Mouse (Mus musculus) forebrain, embryonic 15.5 days (tissue): Measurements from ENCODE around the gene Stat3. TPM values are rescaled to one million over a fixed set of nuclear protein-coding genes. Genes with fewer than 3 reads are reported as not detected.

ENCODE experiments used
- ATAC-seq: fragments of 200-750 bp; cut with Nextera tagmentation; replicated peaks from 2 replicates; pipeline ENCODE4 v1.8.0; 2017; ENCODE audit warnings: mild to moderate bottlenecking, moderate TSS enrichment, moderate library complexity
- H3K27ac ChIP-seq: fragments of 300-500 bp; sonication (generic); replicated peaks from 2 replicates; pipeline ENCODE4 v1.5.1; 2015; ENCODE audit warnings: mild to moderate bottlenecking, inconsistent platforms
- H3K27me3 ChIP-seq: fragments of 300-500 bp; sonication (generic); 2 replicates; pipeline ENCODE4 v1.6.1; 2015; ENCODE audit warnings: inconsistent platforms
- H3K36me3 ChIP-seq: fragments of 300-500 bp; sonication (generic); 2 replicates; pipeline ENCODE4 v1.6.1; 2015; ENCODE audit warnings: mild to moderate bottlenecking, inconsistent platforms
- H3K4me1 ChIP-seq: fragments of 300-500 bp; sonication (generic); 2 replicates; pipeline ENCODE4 v1.6.1; 2015; ENCODE audit warnings: inconsistent platforms
- H3K4me2 ChIP-seq: fragments of 300-500 bp; sonication (generic); replicated peaks from 2 replicates; pipeline ENCODE4 v1.6.1; 2015; ENCODE audit warnings: mild to moderate bottlenecking, inconsistent platforms
- H3K4me3 ChIP-seq: fragments of 300-500 bp; sonication (generic); 2 replicates; pipeline ENCODE4 v1.5.1; 2015; ENCODE audit warnings: mild to moderate bottlenecking, inconsistent platforms
- H3K9ac ChIP-seq: fragments of 300-500 bp; sonication (generic); replicated peaks from 2 replicates; pipeline ENCODE4 v1.6.1; 2015; ENCODE audit warnings: mild to moderate bottlenecking, inconsistent platforms
- H3K9me3 ChIP-seq: fragments of 300-500 bp; sonication (generic); 2 replicates; pipeline ENCODE4 v1.6.1; 2016; ENCODE audit warnings: inconsistent platforms
- WGBS: fragments of 180-500 bp; shearing (Covaris S2); methylation state at CpG from one replicate; pipeline ENCODE4 v1.1.7; 2015; ENCODE audit warnings: mixed read lengths; 5-methylcytosine and 5-hydroxymethylcytosine counted together
- polyA plus RNA-seq: library from polyadenylated mRNA; unstranded; fragments of >200 nt; fragmentation: Nextera tagmentation; extraction: Ambion mirVana; gene quantifications from 2 replicates; pipeline ENCODE4 v1.2.1, GENCODE M21; 2015

Stat3 gene
- polyA plus RNA-seq, 1 experiment from 2014 or later: 31.1 TPM

DNA sequence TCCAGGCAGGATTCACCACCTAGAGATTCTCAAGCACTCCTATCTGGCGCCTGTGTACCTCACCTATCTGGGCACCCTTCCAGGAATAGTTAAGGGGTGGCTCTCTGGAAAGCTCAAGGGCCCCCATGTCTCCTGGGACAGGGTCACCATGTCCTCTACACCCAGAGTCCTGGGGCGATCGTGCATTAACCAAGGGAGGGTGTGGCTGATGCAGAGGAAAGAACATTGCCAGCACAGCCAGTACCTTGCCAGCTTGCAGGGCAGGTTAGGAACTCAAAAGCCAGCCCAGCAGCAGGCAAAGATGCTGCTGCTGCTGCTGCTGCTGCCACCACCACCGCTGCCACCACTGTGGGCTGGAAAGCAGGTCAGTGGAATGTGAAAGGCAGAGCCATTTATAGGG lies 85.1 kb downstream of the Stat3 start:
- Histone ChIP-seq H3K27ac (no peak overlapping the region), H3K4me1 (peaks cover 18% of the 10 kb centered on the region), H3K9ac (no peak overlapping the region), H3K4me2 (no peak overlapping the region), H3K4me3 (no peak overlapping the region), H3K9me3 (no peaks in the 10 kb centered on the region), H3K27me3 (peaks cover 45% of the 10 kb centered on the region), H3K36me3 (no peaks in the 10 kb centered on the region)
- 68% methylated on average over 4 of the region's 4 CpGs for WGBS
- ATAC-seq: no peak

DNA sequence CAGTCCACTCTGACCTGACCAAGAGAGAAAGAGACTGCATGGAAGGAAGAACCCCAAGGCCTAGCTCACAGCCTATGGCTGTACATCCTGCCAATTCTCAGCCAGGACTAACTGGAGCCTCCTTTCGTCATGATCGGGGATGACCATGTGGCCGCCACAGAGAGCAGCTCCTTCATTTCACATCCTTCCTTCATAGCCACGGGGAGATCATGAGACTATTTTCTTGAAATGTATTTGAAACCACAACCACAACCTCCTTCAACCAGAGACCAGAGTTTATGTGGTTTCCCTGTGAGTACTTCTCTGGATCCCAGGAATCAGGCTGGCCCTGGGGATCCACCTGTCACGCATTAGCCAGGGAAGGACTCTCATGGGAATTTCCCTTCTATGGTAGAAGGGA lies 86.3 kb downstream of the Stat3 start:
- Histone ChIP-seq H3K27me3 (peaks cover 41% of the 10 kb centered on the region), H3K9me3 (no peaks in the 10 kb centered on the region), H3K27ac (no peak overlapping the region), H3K4me1 (peaks cover 26% of the 10 kb centered on the region), H3K4me3 (no peak overlapping the region), H3K4me2 (no peak overlapping the region), H3K36me3 (no peaks in the 10 kb centered on the region), H3K9ac (no peak overlapping the region)
- no peak for ATAC-seq
- 84% methylated on average over 5 of the region's 5 CpGs for WGBS

DNA sequence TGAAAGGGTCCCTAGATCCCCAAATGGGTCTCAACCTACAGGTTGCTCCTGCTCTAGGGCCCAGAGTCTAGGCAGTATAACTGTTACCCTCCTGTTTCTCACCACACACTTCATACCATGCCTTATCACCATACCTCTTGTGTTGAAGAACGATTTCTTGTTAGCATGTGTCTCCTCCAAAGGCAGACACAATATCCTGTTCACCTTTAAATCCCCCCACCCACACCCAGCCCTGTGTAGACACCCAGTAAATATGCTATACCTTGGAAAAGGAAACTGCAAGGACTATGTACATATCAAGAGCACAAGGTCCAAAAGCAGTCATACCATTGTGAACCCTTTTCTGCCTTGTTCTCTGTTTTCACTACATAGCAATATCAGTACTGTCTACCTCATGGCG lies 87.3 kb downstream of the Stat3 start:
- H3K4me1 ChIP-seq: peaks cover 26% of the 10 kb centered on the region
- H3K36me3 ChIP-seq: no peaks in the 10 kb centered on the region
- H3K4me3 ChIP-seq: no peak overlapping the region
- H3K27ac ChIP-seq: no peak overlapping the region
- H3K4me2 ChIP-seq: no peak overlapping the region
- H3K9me3 ChIP-seq: no peaks in the 10 kb centered on the region
- no peak overlapping the region for H3K9ac ChIP-seq
- peaks cover 32% of the 10 kb centered on the region for H3K27me3 ChIP-seq
- no peak for ATAC-seq
- WGBS: 95% methylated on average over 2 of the region's 2 CpGs

DNA sequence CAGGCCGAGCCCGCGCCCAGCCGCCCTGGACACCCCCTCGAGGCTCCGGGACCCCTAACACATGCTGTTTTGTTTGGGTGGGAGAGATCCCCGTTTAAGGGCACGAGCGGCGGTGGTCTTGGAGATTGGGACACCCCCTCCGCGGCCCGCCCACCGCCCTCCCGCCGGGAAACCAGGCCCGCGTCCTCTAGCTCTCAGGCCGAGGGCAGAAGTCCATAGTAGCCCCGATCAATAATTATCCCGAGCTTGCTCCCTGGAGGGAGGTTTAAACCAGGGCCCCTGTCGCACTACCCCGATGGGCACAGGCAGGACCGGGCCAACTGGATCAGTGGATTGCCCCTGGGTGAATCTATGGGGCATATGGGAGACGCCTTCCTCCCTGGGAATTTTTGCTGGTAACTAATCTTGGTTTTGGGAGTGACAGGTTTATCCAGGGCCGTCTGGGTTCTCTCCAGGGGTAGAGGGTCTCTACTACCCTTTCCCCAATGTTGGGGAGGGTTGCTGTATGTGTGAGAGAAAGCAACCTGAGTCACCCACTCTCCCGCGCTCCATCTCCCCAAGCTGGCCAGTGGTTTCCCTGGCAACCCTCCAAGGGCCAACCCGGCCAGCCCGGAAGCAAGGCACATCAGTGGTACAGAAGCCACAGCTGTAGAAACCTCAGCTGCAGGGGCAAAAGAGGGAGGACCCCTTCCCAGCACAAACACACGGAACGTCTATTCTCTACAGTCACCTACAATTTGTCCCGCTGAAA lies 88.4 kb downstream of the Stat3 start:
- Histone ChIP-seq H3K27ac (peak overlapping the region; percentile 72), H3K36me3 (no peaks in the 10 kb centered on the region), H3K9me3 (no peaks in the 10 kb centered on the region), H3K4me3 (peak overlapping the region; percentile 60), H3K4me2 (peak overlapping the region; percentile 87), H3K4me1 (peaks cover 26% of the 10 kb centered on the region), H3K9ac (peak overlapping the region; percentile 79), H3K27me3 (peaks cover 26% of the 10 kb centered on the region)
- under 1% methylated on average over 33 of the region's 33 CpGs for WGBS
- ATAC-seq: peak; percentile 47

DNA sequence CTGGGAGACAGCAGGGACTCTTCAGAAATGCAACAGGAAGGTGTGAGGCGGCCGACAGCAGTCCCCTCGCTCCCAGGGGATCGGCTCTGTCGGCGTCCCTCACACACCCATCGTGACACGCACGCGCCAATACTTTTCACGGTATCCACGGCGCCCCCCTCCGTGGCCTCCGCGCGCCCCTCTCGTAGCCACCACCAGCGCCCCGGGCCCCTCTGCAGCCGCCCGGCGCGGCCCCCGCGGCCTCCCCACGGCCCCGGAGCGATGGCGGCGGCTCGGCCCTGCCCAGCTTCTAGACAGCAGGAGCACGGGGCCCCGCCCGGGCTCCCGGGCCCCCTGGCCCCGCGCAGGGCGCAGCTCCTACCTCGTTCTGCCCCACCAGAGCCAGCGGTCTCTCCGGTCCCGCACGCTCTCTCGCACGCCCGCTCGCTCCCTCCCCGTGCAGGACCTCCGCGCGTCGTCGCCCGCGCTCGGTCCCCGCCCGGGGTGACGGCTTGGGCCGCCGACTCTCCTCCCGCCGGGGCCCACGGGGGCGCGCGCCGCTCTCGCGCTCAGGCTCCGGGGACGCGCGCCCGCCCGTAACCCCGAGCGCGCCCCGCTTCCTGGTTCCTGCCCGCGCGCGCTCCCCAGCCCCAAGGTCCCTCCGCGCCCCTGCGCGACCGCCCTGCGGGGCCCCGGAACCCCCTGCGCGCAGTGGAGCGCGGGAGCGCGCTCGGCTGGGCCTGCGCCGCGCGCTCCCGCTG lies 89.1 kb downstream of the Stat3 start, which contains the start of gene Stat5b:
Gene Stat5b, minus strand, starts transcription at position 687 of the 740 bp plus-strand sequence.
- Histone ChIP-seq H3K9me3 (no peaks in the 10 kb centered on the region), H3K4me2 (peak within 1 kb of the TSS; percentile 87), H3K27ac (peak within 1 kb of the TSS; percentile 72), H3K36me3 (no peaks in the 10 kb centered on the region), H3K9ac (peak within 1 kb of the TSS; percentile 79), H3K4me1 (peaks cover 26% of the 10 kb centered on the region), H3K27me3 (peaks cover 23% of the 10 kb centered on the region), H3K4me3 (peak within 1 kb of the TSS; percentile 60)
- ATAC-seq: peak; percentile 85
- under 1% methylated on average over 89 of the region's 104 CpGs for WGBS

DNA sequence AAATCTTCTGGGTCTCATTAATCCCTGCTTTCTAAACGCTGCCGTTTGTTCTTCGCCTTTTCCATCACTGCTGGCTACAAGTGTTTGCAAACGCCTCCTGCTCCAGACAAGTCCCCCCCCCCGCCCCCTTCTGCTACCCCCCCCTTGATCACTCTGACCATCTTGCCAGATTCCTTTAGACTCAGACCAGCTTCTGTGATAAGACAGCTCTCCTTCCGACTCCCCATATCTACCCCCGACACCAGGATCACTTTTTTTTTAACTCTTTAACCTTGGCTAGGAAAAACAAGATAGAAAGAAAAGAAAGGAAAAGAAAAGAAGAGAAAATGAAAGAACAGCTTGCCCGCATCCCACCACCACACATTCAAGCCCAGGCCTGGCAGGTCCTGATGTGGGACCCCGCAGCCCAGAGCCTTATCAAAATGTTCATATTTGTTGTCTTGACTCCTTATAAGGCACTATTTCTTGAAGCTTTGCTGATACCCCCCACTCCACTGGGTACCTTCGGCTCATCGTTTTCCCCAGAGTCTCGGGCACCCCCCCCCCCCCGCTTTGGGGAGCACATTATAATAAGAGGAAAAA lies 89.8 kb downstream of the Stat3 start:
- Histone ChIP-seq H3K27me3 (peaks cover 18% of the 10 kb centered on the region), H3K36me3 (no peaks in the 10 kb centered on the region), H3K4me2 (peak overlapping the region; percentile 87), H3K4me1 (peaks cover 26% of the 10 kb centered on the region), H3K4me3 (peak overlapping the region; percentile 60), H3K27ac (peak overlapping the region; percentile 72; the same call in 1 of the 2 replicates), H3K9ac (peak overlapping the region; percentile 79), H3K9me3 (no peaks in the 10 kb centered on the region)
- 1% methylated on average over 13 of the region's 13 CpGs for WGBS
- ATAC-seq: peak; percentile 15; the same call in 1 of the 2 replicates

DNA sequence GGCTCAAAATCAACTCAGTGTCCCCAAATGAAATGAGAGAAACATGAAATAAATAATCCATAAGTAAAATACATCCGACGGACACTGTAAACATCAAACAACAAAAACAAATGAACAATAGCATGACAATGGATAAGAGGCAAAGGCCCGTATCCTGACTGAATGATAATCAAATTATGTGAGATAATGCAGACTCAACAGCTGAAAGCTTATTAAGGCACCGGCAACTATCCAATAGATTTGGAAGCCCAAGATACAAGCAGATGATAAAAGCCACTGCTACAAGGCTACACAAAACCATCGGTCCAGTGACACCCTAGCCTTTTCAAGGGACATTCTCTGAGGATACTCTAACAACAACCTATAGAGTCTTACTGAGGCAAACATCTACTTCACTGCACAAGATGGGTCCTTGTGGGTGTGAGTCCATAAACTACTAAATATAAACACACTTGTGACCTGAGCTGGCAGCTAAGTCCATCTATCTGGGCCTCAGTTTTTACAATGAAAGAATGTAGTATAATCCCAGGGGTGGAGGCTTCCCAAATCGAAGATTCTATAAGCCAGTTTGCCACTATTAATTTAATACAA lies 90.5 kb downstream of the Stat3 start:
- peaks cover 26% of the 10 kb centered on the region for H3K4me1 ChIP-seq
- peaks cover 14% of the 10 kb centered on the region for H3K27me3 ChIP-seq
- H3K4me2 ChIP-seq: peak overlapping the region; percentile 87
- no peaks in the 10 kb centered on the region for H3K36me3 ChIP-seq
- ATAC-seq: no peak
- WGBS: 59% methylated on average over 6 of the region's 6 CpGs
- H3K4me3 ChIP-seq: peak overlapping the region; percentile 60
- H3K9me3 ChIP-seq: no peaks in the 10 kb centered on the region
- H3K27ac ChIP-seq: no peak overlapping the region
- H3K9ac ChIP-seq: no peak overlapping the region

DNA sequence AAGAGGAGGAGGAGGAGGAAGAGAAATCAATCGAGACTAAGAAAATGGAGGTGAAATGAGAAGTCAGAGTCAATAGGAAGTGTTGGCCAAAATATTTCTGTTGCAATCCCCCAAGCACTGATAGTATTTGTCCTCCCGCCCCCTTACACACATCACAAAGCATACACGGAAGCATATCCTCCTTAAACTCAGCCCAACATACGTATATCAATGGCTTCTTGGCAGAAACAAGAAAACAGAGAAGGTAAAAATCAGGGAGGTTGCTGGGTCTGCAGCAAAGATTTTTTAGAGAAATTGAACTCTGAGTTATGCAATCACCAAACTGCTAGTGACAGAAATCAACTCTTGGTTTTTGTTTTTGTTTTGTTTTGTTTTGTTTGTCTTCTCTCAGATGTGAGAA lies 91.3 kb downstream of the Stat3 start:
- ATAC-seq: no peak
- Histone ChIP-seq H3K9me3 (no peaks in the 10 kb centered on the region), H3K4me2 (no peak overlapping the region)

DNA sequence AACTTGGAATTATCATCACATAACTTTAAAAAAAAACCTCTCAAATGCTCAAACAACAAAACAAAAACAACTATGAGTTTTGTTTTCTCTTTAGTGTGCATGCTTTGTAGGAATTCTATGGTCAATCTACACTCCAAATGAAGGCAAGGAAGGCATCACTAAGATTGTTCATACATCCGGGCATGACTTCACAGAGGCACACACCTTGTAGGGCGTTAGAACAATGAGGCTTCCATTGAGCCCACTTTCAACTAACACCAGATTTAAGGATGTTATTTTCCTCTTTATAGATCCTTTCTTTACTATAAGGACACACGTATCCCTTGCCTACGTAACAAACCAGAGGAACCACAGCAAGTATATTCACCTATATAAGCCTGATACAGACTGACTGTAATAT lies 91.8 kb downstream of the Stat3 start:
- Histone ChIP-seq H3K27ac (no peak overlapping the region), H3K4me3 (no peak overlapping the region)
- 92% methylated on average over 4 of the region's 4 CpGs for WGBS

More for the DNA sequence above, 91.3 kb downstream of the Stat3 start:
- H3K36me3 ChIP-seq: no peaks in the 10 kb centered on the region
- H3K27me3 ChIP-seq: peaks cover 11% of the 10 kb centered on the region
- no peak overlapping the region for H3K9ac ChIP-seq
- no peak overlapping the region for H3K27ac ChIP-seq
- peaks cover 26% of the 10 kb centered on the region for H3K4me1 ChIP-seq
- 78% methylated on average over 4 of the region's 4 CpGs for WGBS
- H3K4me3 ChIP-seq: no peak overlapping the region

DNA sequence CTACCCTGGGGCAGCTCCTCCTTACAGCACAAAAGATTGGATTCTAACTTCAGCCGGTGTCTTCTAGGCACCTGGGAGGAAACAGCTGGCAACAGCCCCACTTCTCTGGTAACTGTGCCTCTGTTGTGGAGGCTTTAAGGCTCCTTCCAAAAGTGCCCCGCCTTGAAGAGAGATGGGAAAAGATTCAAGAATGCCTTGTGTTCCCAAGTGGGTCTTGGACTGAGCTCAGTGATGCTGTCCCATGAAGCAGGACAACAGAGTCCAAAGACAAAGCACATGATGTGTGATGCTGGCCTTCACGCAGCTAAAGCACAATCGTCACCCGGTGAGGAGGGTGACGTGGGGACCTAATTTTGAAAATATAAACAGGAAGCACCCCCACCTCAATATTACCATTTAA lies 93.5 kb downstream of the Stat3 start:
- H3K9me3 ChIP-seq: no peaks in the 10 kb centered on the region
- H3K27ac ChIP-seq: no peak overlapping the region
- WGBS: 83% methylated on average over 6 of the region's 6 CpGs
- no peak for ATAC-seq
- H3K4me1 ChIP-seq: peaks cover 18% of the 10 kb centered on the region
- H3K27me3 ChIP-seq: peaks cover 7% of the 10 kb centered on the region
- H3K36me3 ChIP-seq: no peaks in the 10 kb centered on the region
- no peak overlapping the region for H3K4me2 ChIP-seq
- no peak overlapping the region for H3K4me3 ChIP-seq
- no peak overlapping the region for H3K9ac ChIP-seq

More for the DNA sequence above, 91.8 kb downstream of the Stat3 start:
- Histone ChIP-seq H3K9me3 (no peaks in the 10 kb centered on the region), H3K27me3 (peaks cover 7% of the 10 kb centered on the region), H3K4me1 (peaks cover 26% of the 10 kb centered on the region), H3K4me2 (no peak overlapping the region), H3K36me3 (no peaks in the 10 kb centered on the region), H3K9ac (no peak overlapping the region)
- no peak for ATAC-seq

DNA sequence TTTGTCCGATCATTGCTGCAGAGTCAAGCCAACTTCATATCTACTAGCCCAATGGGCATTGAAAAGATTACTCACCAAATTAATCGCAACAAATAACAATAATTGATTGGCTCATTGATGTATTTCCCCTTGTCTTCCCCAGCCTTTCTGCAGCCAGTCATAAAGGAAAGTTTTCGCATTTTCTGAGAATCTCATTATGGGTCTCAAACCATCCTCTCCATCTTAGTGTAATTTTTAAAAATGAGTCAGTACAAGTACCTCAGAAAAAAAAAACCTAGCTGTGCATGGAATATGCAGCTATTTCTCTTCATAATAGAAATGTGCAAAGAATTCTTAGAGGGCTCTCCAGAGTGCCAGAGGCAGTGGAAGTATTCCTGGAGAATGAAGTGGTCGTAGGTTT lies 95.2 kb downstream of the Stat3 start:
- H3K27ac ChIP-seq: no peak overlapping the region
- peaks cover 6% of the 10 kb centered on the region for H3K4me1 ChIP-seq
- H3K4me2 ChIP-seq: no peak overlapping the region
- no peak overlapping the region for H3K9ac ChIP-seq
- no peaks in the 10 kb centered on the region for H3K9me3 ChIP-seq
- WGBS: 96% methylated on average over 4 of the region's 4 CpGs
- H3K36me3 ChIP-seq: no peaks in the 10 kb centered on the region
- ATAC-seq: no peak
- H3K4me3 ChIP-seq: no peak overlapping the region
- peaks cover 7% of the 10 kb centered on the region for H3K27me3 ChIP-seq
